Mouse (Mus musculus) heart, embryonic 13.5 days (tissue): ENCODE results near the gene Anpep. TPM values are rescaled to one million over a fixed set of nuclear protein-coding genes. Genes with fewer than 3 reads are reported as not detected.

ENCODE experiments used
- ATAC-seq: fragments of 200-750 bp; cut with Nextera tagmentation; 2 replicates; pipeline ENCODE4 v1.8.0; 2017; ENCODE audit warnings: moderate TSS enrichment; ENCODE audit not compliant: insufficient number of reproducible peaks, low FRiP score, low TSS enrichment; ENCODE audit errors: extremely low read depth
- H3K27ac ChIP-seq: fragments of 300-500 bp; sonication (generic); replicated peaks from 2 replicates; pipeline ENCODE4 v1.5.1; 2015; ENCODE audit warnings: moderate library complexity, mild to moderate bottlenecking, inconsistent platforms
- H3K27me3 ChIP-seq: fragments of 300-500 bp; sonication (generic); replicated peaks from 2 replicates; pipeline ENCODE4 v1.6.1; 2015; ENCODE audit warnings: mild to moderate bottlenecking, inconsistent platforms
- H3K36me3 ChIP-seq: fragments of 300-500 bp; sonication (generic); 2 replicates; pipeline ENCODE4 v1.6.1; 2015; ENCODE audit warnings: mild to moderate bottlenecking, inconsistent platforms
- H3K4me1 ChIP-seq: fragments of 300-500 bp; sonication (generic); 2 replicates; pipeline ENCODE4 v1.6.1; 2015; ENCODE audit warnings: inconsistent platforms
- H3K4me2 ChIP-seq: fragments of 300-500 bp; sonication (generic); 2 replicates; pipeline ENCODE4 v1.6.1; 2015; ENCODE audit warnings: inconsistent platforms, mild to moderate bottlenecking, moderate library complexity
- H3K4me3 ChIP-seq: fragments of 300-500 bp; sonication (generic); 2 replicates; pipeline ENCODE4 v1.5.1; 2015; ENCODE audit warnings: moderate library complexity, mild to moderate bottlenecking, inconsistent platforms
- H3K9ac ChIP-seq: fragments of 300-500 bp; sonication (generic); 2 replicates; pipeline ENCODE4 v1.6.1; 2015; ENCODE audit warnings: inconsistent platforms, mild to moderate bottlenecking, moderate library complexity
- H3K9me3 ChIP-seq: fragments of 300-500 bp; sonication (generic); 2 replicates; pipeline ENCODE4 v1.6.1; 2016; ENCODE audit warnings: inconsistent platforms
- WGBS: fragments of 180-500 bp; shearing (Covaris S2); methylation state at CpG from one replicate; pipeline ENCODE4 v1.1.7; 2015; ENCODE audit warnings: mixed read lengths; 5-methylcytosine and 5-hydroxymethylcytosine counted together
- polyA plus RNA-seq: library from polyadenylated mRNA; unstranded; fragments of >200 nt; fragmentation: Nextera tagmentation; extraction: Ambion mirVana; gene quantifications from 2 replicates; pipeline ENCODE4 v1.2.1, GENCODE M21; 2015

Gene Anpep
- polyA plus RNA-seq, 1 experiment from 2014 or later: 7.3 TPM

DNA sequence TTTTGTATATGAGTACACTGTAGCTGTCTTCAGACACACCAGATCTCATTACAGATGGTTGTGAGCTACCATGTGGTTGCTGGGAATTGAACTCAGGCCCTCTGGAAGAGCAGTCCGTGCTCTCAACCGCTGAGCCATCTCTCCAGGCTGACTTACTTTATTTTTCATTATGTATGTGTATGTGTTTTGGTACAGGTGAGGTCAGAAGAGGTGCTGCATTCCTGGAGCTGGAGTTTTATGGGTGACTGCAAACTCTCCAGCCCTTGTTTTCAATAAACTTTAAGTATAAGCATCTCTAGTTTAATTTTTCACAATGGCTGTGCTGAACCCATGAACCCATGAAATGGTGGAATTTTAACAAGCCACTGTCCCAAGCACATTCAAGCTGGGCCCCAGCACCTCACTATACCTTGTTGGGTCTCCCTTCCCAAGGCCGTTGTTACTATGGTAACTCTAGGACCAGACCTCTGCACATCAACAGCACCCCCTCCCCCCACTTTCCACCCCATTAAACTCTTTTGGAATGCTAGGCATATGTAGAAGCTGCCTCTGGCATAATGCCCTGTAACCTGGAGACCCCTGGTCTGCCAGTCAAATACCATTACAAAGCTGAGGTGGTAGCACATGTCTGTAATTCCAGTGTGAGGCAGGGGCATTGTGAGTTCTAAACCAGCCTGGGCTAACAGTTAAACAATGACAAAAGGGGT is 5.6 kb upstream of the Anpep start:
- H3K4me3 ChIP-seq: no peak overlapping the region
- 85% methylated on average over 3 of the region's 3 CpGs for WGBS
- no peaks in the 10 kb centered on the region; the same call in 1 of the 2 replicates for H3K27me3 ChIP-seq
- no peak overlapping the region for H3K27ac ChIP-seq
- no peaks in the 10 kb centered on the region for H3K36me3 ChIP-seq
- ATAC-seq: no peak
- no peak overlapping the region for H3K9ac ChIP-seq
- H3K4me2 ChIP-seq: no peak overlapping the region
- no peaks in the 10 kb centered on the region for H3K9me3 ChIP-seq
- H3K4me1 ChIP-seq: peaks cover 3% of the 10 kb centered on the region; the same call in 1 of the 2 replicates

GRCm38 (mm10) chr7:79861794-79862193 is 935 bp upstream of the Anpep start:
- H3K4me1 ChIP-seq: peaks cover 17% of the 10 kb centered on the region
- 74% methylated on average over 8 of the region's 8 CpGs for WGBS
- H3K27me3 ChIP-seq: no peaks in the 10 kb centered on the region
- no peak for ATAC-seq
- no peaks in the 10 kb centered on the region for H3K9me3 ChIP-seq
- no peak overlapping the region for H3K9ac ChIP-seq
- H3K4me3 ChIP-seq: no peak overlapping the region
- H3K36me3 ChIP-seq: no peaks in the 10 kb centered on the region
- no peak overlapping the region for H3K4me2 ChIP-seq
- no peak overlapping the region for H3K27ac ChIP-seq

DNA sequence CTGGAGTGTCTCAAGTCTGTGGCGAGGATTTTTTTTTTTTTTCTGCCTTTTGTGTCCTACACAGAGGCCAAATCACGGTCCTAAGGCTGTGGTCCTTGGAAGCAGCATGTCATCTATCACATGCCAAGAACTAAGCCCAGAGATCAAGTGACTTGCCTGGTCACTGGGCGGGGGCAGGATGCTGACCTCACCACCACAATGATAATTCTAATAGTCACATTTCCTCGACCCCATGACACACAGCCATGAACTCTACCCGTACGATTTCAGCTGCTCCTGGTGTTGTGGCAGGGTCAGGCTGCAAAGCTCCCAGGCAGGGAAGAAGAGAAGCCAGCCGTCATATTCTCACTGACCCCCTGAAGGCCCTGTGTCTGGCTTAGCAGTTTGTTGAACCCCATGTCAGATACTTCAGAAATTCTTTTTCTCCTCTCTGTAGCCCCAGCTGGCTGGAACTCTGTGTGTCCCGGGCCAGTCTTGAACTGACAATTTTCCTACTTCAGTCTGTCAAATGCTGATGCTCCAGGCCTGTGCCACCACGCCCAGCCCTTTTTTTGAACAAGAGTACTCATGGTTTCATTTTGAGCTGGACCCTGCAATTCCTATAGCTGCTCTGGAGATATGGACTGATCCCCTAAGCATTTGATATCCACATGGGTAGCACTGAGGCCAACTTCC is 1.8 kb downstream of the Anpep start:
- Histone ChIP-seq H3K27me3 (no peaks in the 10 kb centered on the region), H3K36me3 (no peaks in the 10 kb centered on the region), H3K4me1 (peaks cover 22% of the 10 kb centered on the region), H3K4me2 (no peak overlapping the region), H3K4me3 (no peak overlapping the region), H3K27ac (no peak overlapping the region), H3K9me3 (no peaks in the 10 kb centered on the region), H3K9ac (no peak overlapping the region)
- 54% methylated on average over 9 of the region's 9 CpGs for WGBS
- no peak for ATAC-seq

DNA sequence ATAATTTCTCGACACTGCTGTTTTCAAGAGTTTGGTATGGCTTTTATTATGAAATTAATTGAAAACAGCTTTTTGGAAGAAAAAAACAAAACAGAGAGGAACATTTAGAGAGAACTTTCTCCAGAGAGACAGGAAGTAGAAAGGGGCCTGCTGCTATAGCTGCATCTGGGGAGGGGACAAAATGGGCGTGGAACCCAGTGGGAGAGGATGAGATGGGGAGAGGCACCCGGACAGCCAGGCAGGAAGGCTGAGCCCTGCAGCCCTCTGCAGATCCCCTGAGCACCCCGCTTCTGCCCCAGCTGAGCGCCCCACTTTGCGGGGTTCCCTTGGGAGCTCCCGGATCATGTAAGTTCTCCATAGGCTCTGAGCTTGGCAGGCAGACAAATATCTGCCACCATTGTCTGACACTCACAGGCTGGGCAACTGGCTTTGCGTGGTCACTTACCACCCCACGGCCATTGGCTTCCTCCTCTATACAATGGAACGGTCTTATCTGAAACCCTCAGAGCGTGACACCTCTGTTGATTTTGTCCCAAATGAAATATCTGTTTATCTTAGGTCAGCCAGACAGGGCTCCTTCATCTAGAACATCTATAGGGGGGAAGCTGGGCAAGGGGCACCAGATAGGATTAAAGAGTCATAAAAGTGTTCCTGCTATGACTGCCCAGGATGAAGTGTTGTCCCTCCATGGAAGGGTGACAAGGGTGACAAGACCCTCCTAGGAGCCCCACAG is 2.5 kb downstream of the Anpep start:
- Histone ChIP-seq H3K36me3 (no peaks in the 10 kb centered on the region), H3K4me3 (no peak overlapping the region), H3K9me3 (no peaks in the 10 kb centered on the region), H3K4me2 (no peak overlapping the region), H3K27me3 (no peaks in the 10 kb centered on the region), H3K9ac (no peak overlapping the region), H3K4me1 (peaks cover 22% of the 10 kb centered on the region), H3K27ac (no peak overlapping the region)
- no peak for ATAC-seq
- WGBS: 45% methylated on average over 11 of the region's 11 CpGs

- H3K9ac ChIP-seq: no peak overlapping the region
- no peak overlapping the region for H3K4me2 ChIP-seq
- H3K4me1 ChIP-seq: peaks cover 22% of the 10 kb centered on the region
- WGBS: 85% methylated on average over 4 of the region's 4 CpGs
- no peak for ATAC-seq
- H3K27ac ChIP-seq: no peak overlapping the region
- no peaks in the 10 kb centered on the region for H3K27me3 ChIP-seq
- H3K36me3 ChIP-seq: no peaks in the 10 kb centered on the region
- H3K9me3 ChIP-seq: no peaks in the 10 kb centered on the region
- H3K4me3 ChIP-seq: no peak overlapping the region
Measured at GRCm38 (mm10) chr7:79856305-79856704, 4.6 kb downstream of the Anpep start.

- peaks cover 17% of the 10 kb centered on the region; the same call in 1 of the 2 replicates for H3K27me3 ChIP-seq
- 4% methylated on average over 50 of the region's 53 CpGs for WGBS
- no peaks in the 10 kb centered on the region for H3K9me3 ChIP-seq
- H3K4me3 ChIP-seq: peak overlapping the region; percentile 59
- H3K4me1 ChIP-seq: peaks cover 26% of the 10 kb centered on the region
- no peak overlapping the region for H3K27ac ChIP-seq
- no peak for ATAC-seq
- H3K4me2 ChIP-seq: peak overlapping the region; percentile 90
- no peaks in the 10 kb centered on the region for H3K36me3 ChIP-seq
- H3K9ac ChIP-seq: peak overlapping the region; percentile 80
Measured at GRCm38 (mm10) chr7:79847456-79848451, 13.1 kb downstream of the Anpep start.

GRCm38 (mm10) chr7:79846342-79846741 is 14.5 kb downstream of the Anpep start:
- 76% methylated on average over 2 of the region's 2 CpGs for WGBS
- peaks cover 26% of the 10 kb centered on the region for H3K4me1 ChIP-seq
- ATAC-seq: no peak
- H3K27ac ChIP-seq: no peak overlapping the region
- H3K36me3 ChIP-seq: peaks cover 2% of the 10 kb centered on the region; the same call in 1 of the 2 replicates
- H3K4me2 ChIP-seq: no peak overlapping the region; the same call in 1 of the 2 replicates
- H3K9me3 ChIP-seq: no peaks in the 10 kb centered on the region
- H3K9ac ChIP-seq: no peak overlapping the region
- H3K27me3 ChIP-seq: peaks cover 17% of the 10 kb centered on the region; the same call in 1 of the 2 replicates
- H3K4me3 ChIP-seq: no peak overlapping the region

DNA sequence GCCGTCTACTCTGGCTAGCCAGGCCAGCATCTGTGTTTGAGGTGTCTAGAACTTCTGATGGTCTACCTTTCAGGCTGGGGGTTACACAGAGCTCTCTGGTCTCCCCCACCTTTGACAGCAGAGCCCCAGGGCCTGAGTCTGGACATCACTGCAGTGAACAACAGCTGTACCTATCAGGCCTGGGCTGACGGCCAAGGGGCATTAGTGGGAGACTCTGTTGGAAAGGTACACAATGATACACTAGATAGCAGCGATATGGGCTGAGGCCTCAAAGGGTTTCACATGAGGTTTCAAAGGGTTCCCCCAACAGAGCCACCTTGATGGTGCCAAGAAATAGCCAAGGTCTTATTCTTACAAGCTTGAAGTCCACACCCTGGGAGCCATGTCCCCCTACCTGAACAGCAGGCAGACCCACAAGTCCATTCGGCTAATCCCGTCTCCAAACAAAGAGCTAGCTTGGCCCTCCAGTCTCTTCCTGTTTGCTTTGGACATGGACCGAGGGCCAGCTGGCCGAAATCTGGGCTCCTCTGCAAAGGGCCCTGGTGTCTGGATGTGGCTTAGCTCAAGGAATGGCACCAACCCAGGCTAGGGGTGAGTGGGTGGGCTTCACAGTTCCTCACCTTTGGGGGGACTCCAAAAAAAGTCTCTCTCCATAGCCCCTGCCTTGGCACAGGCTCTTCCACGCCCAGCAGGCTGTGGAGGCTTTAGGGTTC is 16.6 kb downstream of the Anpep start:
- Histone ChIP-seq H3K4me3 (no peak overlapping the region), H3K4me2 (no peak overlapping the region), H3K9me3 (no peaks in the 10 kb centered on the region), H3K27ac (peak overlapping the region; percentile 36), H3K9ac (no peak overlapping the region), H3K36me3 (peaks cover 11% of the 10 kb centered on the region; the same call in 1 of the 2 replicates), H3K27me3 (peaks cover 17% of the 10 kb centered on the region; the same call in 1 of the 2 replicates), H3K4me1 (peaks cover 26% of the 10 kb centered on the region)
- ATAC-seq: no peak
- WGBS: 60% methylated on average over 8 of the region's 8 CpGs

GRCm38 (mm10) chr7:79842163-79842562 is 18.7 kb downstream of the Anpep start:
- H3K4me2 ChIP-seq: no peak overlapping the region
- H3K4me3 ChIP-seq: no peak overlapping the region
- no peaks in the 10 kb centered on the region for H3K9me3 ChIP-seq
- no peak for ATAC-seq
- peaks cover 11% of the 10 kb centered on the region for H3K36me3 ChIP-seq
- H3K27me3 ChIP-seq: peaks cover 11% of the 10 kb centered on the region; the same call in 1 of the 2 replicates
- no peak overlapping the region for H3K27ac ChIP-seq
- peaks cover 19% of the 10 kb centered on the region for H3K4me1 ChIP-seq
- no peak overlapping the region for H3K9ac ChIP-seq
- 57% methylated on average over 7 of the region's 7 CpGs for WGBS

- 60% methylated on average over 2 of the region's 2 CpGs for WGBS
- Histone ChIP-seq H3K27ac (no peak overlapping the region), H3K4me1 (no peaks in the 10 kb centered on the region), H3K36me3 (peaks cover 11% of the 10 kb centered on the region), H3K4me3 (no peak overlapping the region), H3K4me2 (no peak overlapping the region), H3K9me3 (no peaks in the 10 kb centered on the region), H3K9ac (no peak overlapping the region), H3K27me3 (no peaks in the 10 kb centered on the region)
- ATAC-seq: no peak
Measured at GRCm38 (mm10) chr7:79837247-79837646, 23.6 kb downstream of the Anpep start.
